Mouse (Mus musculus) left cerebral cortex, postnatal 14 days (tissue): ENCODE data around the gene Cavin1. TPM values are rescaled to one million over a fixed set of nuclear protein-coding genes. Genes with fewer than 3 reads are reported as not detected.

Experiments
- DNase-seq, 2 experiments: peaks; one replicate each; pipeline ENCODE4 v3.0.0; 2021 to 2022; ENCODE audit warnings: low spot score in 2 of 2, mixed read lengths in 1 of 2
- intact Hi-C: fragments of 180-260 bp; cut with DNase I; formaldehyde crosslinking; loops from one replicate; pipeline ENCODE4 v1.15.1; 2025
- total RNA-seq, 2 experiments: library from RNA; stranded (reverse); gene quantifications; 2 replicates each; pipeline ENCODE4 v1.2.3; 2021

The Cavin1 gene
- total RNA-seq, 2 experiments from 2014 or later: 19.8 to 23.2 TPM

GRCm38 (mm10) chr11:100962371-100962911 lies 8.2 kb downstream of the Cavin1 start:
- intact Hi-C loops: no loop called here
- DNase-seq: no peak

- peak in 1 of 2 experiments; percentile 46 for DNase-seq
- intact Hi-C loops: no loop called here
These were observed 10.1 kb downstream of the Cavin1 start for GRCm38 (mm10) chr11:100960540-100960939.

- intact Hi-C loops: loop anchor here (10.0 kb wide), 3 partner anchors 125 to 245 kb away; partner anchors contain the start of genes Hcrt, Hspb9 and Kat2a
- no peak for DNase-seq
These were observed 10.9 kb downstream of the Cavin1 start for GRCm38 (mm10) chr11:100959826-100960225.

- intact Hi-C loops: loop anchor here (10.0 kb wide), 3 partner anchors 125 to 245 kb away; partner anchors contain the start of genes Hcrt, Hspb9 and Kat2a
- DNase-seq: peak; percentile 64 to 69
These were observed 11.2 kb downstream of the Cavin1 start for GRCm38 (mm10) chr11:100959464-100959810.

GRCm38 (mm10) chr11:100958613-100959463 lies 11.8 kb downstream of the Cavin1 start:
- intact Hi-C loops: loop anchor here (10.0 kb wide), 3 partner anchors 124 to 244 kb away; partner anchors contain the start of genes Hcrt, Hspb9 and Kat2a
- DNase-seq: no peak

GRCm38 (mm10) chr11:100957915-100958469 lies 12.7 kb downstream of the Cavin1 start:
- intact Hi-C loops: loop anchor here (1.0 to 10.0 kb wide), 4 partner anchors 65 to 243 kb away; partner anchors contain the start of genes Hcrt, Hspb9 and Kat2a
- DNase-seq: no peak

GRCm38 (mm10) chr11:100957244-100957643 lies 13.4 kb downstream of the Cavin1 start:
- peak; percentile 86 to 94 for DNase-seq
- intact Hi-C loops: loop anchor here (1.0 to 10.0 kb wide), 4 partner anchors 64 to 242 kb away; partner anchors contain the start of genes Hcrt, Hspb9 and Kat2a

- intact Hi-C loops: no loop called here
- no peak for DNase-seq
These were observed 21.1 kb downstream of the Cavin1 start for GRCm38 (mm10) chr11:100949540-100949939.

- intact Hi-C loops: no loop called here
These were observed 22.4 kb downstream of the Cavin1 start for GRCm38 (mm10) chr11:100948317-100948716.

GRCm38 (mm10) chr11:100947548-100947947 lies 23.1 kb downstream of the Cavin1 start:
- intact Hi-C loops: no loop called here
- no peak for DNase-seq

More at GRCm38 (mm10) chr11:100948317-100948716, 22.4 kb downstream of the Cavin1 start:
- no peak for DNase-seq

GRCm38 (mm10) chr11:100946862-100947261 lies 23.8 kb downstream of the Cavin1 start:
- intact Hi-C loops: no loop called here
- DNase-seq: no peak

GRCm38 (mm10) chr11:100942388-100942787 lies 28.3 kb downstream of the Cavin1 start:
- no peak for DNase-seq
- intact Hi-C loops: no loop called here

- intact Hi-C loops: loop anchor here (5.0 kb wide), 1 partner anchor 47 kb away; no protein-coding TSS in a partner anchor
These were observed 31.1 kb downstream of the Cavin1 start, which contains the start of gene Stat3 for GRCm38 (mm10) chr11:100939512-100940151. Gene Stat3 (minus strand): TSS chr11:100939540.

GRCm38 (mm10) chr11:100938711-100939511 lies 31.8 kb downstream of the Cavin1 start:
- intact Hi-C loops: loop anchor here (5.0 kb wide), 1 partner anchor 47 kb away; no protein-coding TSS in a partner anchor
- DNase-seq: peak in 1 of 2 experiments; percentile 8

More at GRCm38 (mm10) chr11:100939512-100940151, 31.1 kb downstream of the Cavin1 start, which contains the start of gene Stat3:
- DNase-seq: peak; percentile 100

- no peak for DNase-seq
- intact Hi-C loops: loop anchor here (5.0 kb wide), 1 partner anchor 46 kb away; no protein-coding TSS in a partner anchor
These were observed 32.6 kb downstream of the Cavin1 start for GRCm38 (mm10) chr11:100938112-100938511.

- intact Hi-C loops: loop anchor here (5.0 kb wide), 1 partner anchor 45 kb away; no protein-coding TSS in a partner anchor
These were observed 33.4 kb downstream of the Cavin1 start for GRCm38 (mm10) chr11:100937295-100937694.

GRCm38 (mm10) chr11:100935373-100936355 lies 35.0 kb downstream of the Cavin1 start:
- DNase-seq: no peak
- intact Hi-C loops: loop anchor here (5.0 kb wide), 1 partner anchor 43 kb away; no protein-coding TSS in a partner anchor

More at GRCm38 (mm10) chr11:100937295-100937694, 33.4 kb downstream of the Cavin1 start:
- DNase-seq: no peak
